Mouse (Mus musculus) adrenal gland, postnatal 10 days (tissue): ENCODE data around the gene Lactbl1. TPM values are rescaled to one million over a fixed set of nuclear protein-coding genes. Genes with fewer than 3 reads are reported as not detected.

ENCODE experiments used
- DNase-seq: peaks from one replicate; pipeline ENCODE4 v3.0.0; 2021; ENCODE audit warnings: mixed read lengths
- total RNA-seq, 2 experiments: library from RNA; stranded (reverse); gene quantifications; 2 replicates each; pipeline ENCODE4 v1.2.3; 2021

Lactbl1 gene
- total RNA-seq, 2 experiments from 2014 or later: not detected

DNA sequence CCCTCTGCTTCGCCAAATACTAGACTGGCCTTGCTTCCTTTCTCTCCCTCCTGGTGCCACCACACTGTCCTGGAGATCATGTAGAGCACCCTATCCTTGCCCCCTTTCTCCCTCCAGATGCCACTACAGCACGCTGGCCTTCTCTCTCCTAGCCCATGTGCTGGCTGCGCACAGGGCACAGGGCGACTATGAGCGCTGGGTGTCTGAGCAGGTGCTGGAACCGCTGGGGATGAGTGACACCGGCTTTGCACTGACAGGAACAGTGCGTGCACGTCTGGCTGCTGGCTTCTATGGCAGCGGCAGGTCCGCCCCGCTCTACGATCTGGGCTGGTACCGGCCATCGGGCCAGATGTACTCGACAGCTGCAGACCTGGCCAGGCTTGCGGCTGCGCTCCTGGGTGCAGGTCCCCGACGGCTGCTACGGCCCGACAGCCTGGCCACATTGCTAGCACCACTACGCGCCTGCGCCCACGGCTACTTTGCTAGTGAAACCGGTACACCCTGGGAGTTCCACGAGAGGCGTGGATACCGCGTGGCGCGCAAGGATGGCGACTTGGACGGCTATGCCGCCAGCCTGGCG is 14.7 kb downstream of the Lactbl1 start:
- no peak for DNase-seq

DNA sequence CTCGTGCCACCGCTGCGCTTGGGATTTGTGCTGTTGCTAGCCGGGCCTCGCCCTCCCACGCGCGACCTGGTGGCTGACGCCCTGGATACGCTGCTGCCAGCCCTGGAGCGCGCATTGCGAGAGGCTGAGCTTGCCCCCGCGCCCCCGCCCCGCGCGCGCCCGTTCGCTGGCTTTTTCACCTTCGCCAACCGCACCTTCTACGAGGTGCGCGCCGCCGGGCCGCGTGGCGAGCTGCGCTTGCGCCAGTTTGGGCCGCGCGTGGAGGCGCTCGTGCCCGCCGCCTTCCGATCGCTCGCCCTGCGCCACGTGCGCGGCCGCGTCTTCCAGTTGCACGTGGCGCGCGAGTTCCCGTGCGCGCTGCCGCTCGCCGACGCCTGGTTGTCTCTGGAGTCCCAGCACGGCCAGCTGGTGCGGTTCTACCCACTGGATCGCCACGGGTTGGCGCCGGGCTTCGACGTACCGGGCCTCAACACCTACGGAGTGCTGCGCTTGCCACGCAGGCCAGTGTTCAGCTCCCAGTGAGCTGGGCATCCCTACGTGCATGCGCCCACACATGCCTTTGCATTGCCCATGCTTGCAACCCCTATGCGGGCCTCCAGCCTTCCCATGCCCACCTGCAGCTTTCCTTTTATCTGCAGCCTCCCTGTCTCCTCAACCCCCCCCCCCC is 15.3 kb downstream of the Lactbl1 start:
- DNase-seq: peak; percentile 45

DNA sequence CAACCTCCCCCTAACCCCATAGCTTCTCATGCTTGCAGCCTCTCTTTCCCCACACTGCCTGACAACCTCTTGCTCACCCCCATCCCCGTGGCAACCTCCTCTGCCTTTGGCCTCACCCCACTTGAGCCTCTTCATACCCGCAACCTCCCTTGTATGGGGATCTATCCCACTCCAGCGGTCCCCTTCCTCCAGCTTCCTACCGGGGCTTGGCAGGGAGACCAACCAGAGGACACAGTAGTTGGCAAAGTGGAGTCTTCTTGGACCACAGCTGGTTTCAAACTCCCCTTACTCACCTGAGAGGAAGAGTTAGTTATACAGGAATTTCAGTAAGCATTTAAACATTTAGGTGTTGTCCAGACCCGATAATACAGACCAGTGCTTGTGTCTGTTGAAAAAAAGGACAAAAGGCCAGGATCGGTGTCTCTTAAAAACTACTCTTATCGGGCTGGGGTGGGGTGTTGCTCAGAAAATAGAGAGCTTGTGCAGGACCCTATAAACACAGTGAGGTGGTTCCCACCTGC is 15.9 kb downstream of the Lactbl1 start:
- DNase-seq: no peak

DNA sequence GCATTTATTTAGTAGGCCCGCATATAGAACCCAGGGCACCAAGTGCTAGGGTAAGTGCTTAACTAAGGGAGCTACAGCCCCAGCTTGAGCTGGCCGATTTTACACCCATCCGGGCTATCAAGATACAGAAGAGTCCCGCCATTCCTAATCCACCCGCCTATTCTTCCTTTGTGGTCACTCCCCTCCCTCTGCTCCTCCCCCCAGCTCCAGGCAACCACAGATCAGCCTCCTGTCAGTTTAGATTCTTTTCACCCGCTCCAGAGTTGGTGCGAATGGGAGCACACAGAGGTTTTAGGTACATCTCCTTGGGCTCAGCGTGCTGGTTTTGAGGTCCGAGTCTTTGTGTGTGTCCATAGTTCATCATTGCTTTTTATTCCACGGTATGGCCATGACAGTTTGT is 16.5 kb downstream of the Lactbl1 start:
- no peak for DNase-seq

DNA sequence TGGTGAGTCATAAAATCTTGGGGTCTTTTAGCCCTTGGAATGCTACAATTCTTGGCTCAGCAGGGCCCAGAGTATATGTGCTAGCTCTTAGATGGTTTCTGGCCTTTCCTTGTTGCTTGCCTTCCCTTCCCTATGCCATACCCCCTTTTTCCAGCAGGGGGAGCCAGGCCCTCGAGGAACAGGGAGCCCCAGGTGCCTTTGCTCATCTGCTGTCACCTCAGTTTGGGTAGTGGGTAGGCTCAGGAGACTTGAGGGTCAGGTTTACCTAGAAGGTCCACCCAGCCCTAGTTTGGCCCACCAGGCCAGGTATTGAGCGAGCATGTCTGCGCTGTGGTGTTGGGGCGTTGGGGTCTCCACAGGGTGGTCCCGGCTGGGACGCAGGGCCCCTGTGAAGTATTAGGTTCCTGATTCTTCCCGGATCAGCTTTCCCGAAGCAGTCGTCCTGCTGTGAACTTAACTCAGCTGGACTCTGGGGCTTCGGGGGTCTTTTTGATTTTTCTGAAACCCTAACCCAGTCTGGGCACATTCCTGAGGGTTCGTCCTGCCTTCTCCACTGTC is 26.6 kb downstream of the Lactbl1 start:
- DNase-seq: peak; percentile 93

DNA sequence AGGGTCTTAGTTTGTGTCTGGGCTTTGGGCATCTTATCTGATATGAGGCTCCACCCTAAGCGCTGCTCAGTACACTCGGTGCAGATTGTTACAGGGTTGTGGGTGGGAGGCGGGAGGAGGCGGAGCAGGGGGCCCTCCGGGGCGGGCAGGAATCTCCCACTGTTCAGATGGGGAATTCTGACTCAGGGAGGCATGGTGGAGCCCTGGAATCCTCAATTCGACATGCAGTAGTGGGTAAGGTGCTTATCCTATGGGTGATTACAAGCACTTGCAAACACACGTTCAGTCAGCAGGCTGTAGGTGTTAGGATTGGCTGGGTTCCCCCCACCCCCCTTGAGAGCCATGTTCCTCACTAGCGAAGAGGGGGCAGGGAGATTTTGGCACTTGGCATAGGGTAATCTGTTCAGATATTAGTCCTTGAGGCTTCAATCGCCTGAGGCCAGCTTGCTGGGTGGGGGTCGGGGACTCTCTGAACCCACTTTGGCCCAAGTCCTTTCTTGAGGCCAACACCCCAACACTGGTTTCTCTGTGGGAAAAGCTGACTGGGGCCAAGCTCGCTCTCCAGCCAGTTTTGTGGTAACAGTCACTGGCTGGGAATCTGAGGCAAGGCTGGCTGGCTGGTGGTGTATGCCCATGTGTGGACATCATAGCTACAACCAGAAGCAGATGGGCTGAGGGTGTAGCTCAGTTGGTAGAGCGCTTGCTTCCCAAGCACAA is 27.2 kb downstream of the Lactbl1 start:
- no peak for DNase-seq

DNA sequence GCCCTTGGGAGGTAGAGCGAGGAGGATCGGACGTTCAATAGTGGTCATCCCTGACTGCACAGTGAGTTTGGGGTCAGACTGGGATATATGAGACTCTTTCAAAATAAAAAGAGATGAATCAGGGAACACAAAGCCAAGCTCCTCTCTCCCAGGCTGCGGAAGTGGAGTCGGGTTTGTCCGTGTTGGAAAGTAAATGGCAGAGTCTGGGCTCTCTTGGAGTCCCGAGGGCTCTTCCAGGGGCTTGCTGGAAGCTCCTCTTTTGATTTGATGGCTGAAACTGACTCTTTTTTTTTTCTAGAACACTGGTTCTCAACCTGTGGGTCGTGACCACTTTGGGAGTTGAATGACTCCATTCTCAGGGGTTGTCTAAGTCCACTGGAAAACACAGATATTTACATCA is 27.8 kb downstream of the Lactbl1 start:
- DNase-seq: no peak

DNA sequence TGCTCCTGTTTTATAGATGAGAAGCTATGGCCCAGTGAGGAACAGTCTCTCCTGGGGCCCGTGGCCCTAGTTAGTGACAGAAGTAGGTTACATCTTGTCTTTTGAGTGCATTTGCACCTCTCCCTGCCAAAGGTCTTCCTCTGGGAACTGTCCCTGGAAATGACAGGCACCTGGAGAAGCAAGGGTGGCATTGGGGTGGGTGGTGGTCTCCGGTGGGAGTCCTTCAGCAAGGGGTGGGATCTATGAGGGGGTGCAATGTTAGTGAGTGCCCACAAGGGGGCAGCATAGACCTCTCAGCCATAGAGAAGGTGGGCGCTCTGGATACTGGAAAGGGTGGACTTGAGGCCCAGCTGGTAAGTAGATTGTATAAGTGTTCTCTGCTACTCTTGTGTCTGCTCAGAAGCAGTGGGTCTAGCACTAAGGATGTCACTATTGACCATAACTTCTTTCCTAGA is 29.0 kb downstream of the Lactbl1 start:
- DNase-seq: peak; percentile 28

DNA sequence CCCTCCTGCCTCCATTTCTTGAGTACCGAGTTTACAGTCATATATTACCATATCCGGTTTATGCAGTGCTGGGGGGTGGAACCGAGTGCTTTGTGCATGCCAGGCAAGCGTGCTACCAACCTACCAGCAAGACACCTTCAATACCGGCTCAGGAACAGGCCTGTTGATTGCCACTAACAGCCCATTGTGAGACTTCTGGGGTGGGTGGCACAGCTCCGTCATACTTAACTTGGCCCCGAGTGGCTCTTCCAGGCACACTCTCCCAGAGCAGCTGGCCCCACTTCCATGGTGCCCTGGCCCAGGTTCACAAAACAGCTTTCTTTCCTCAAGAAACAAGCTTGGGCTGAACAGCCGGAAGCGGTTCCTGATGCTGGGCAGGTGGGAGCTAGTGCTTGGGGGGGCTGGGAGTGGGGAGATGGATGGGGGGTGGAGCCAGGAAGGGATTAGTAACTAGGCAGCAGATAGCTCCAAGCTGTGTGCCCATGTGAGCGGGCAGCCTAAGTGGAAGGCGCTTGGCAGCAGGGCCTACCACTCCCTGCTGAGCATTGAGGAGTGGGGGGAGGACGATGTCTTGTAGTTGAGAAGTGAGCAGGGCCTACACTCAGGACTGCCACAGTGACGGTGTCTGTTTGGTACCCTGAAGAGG is 29.6 kb downstream of the Lactbl1 start:
- DNase-seq: no peak

DNA sequence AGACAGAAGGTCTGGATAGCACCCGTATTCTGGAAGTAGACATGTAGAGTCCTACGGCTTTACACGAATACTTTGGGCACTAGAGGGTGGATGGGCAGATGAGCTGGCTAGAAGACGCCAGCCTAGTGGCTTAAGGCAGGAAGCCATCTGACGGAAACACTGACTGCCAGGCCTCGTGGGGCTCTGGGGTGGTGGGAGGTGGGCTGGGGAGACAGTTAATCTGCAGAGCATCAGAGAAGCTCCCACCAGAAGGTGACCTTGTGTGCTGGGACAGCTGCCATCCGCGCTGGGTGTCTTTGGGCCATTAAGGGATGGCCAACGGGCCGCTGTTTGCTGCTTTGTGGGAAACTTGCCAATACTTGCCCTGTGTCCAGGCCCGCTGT is 30.1 kb downstream of the Lactbl1 start:
- no peak for DNase-seq

DNA sequence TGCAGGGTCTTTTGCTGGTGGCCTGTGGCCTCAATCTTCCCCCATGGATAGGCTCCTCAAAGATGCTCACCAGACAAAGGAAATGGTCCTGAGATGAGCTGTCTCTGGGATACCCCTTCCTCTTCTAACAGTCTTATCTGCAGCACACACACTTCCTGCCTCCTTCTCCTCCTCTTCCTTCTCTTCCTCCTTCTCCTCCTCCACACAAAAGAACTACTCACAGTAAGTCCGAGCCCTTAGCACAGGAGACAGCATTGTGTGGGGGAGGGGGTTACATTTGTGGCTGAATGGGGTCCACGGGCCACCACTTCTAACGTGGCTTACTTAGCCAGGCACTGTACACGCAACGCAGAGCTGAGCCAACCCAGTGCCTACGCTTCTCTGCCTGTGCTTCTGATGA is 30.6 kb downstream of the Lactbl1 start:
- no peak for DNase-seq

DNA sequence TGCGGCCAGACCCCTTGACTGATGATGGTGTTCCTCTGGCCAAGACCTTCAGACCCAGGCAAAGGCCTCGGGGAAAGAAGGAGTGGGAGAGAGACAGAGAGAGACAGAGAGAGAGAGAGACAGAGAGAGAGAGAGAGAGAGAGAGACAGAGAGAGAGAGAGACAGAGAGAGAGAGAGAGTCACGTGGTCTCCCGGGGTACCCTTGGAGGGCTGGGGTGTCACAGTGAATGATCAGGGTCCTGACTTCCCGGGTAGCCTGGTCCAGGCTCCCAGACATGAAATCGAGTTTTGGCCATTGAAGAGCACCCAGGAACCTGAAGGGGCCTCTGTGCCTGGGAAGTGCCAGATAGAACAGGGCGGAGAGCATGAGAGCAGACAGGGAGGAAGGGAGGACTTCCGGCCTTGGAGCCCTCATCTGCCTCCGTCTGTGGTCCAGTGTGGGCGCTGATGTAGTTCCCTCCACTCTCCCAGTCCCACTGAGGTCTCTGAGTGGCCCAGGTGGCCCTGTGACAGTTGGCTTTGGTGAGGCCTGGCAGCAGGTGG is 31.3 kb downstream of the Lactbl1 start:
- no peak for DNase-seq

DNA sequence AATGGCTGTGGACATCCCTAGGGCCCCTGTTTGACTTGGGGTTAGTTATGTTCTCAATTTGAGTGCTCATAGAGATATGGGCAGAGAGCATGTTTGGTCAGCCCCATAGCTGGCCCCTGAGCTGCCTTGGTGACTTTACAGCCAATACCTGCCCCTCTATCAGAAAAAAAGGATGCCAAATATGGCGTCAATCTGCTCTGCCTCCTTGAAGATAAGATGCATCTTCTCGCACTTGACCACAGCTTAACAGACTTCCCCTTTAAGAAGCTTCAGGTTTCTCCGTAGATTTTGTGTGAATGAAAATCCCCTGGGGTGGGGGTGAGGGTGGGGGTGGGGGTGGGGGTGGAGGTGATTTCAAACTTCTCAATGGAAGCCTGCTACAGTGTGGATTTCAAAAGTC is 35.5 kb downstream of the Lactbl1 start:
- no peak for DNase-seq

DNA sequence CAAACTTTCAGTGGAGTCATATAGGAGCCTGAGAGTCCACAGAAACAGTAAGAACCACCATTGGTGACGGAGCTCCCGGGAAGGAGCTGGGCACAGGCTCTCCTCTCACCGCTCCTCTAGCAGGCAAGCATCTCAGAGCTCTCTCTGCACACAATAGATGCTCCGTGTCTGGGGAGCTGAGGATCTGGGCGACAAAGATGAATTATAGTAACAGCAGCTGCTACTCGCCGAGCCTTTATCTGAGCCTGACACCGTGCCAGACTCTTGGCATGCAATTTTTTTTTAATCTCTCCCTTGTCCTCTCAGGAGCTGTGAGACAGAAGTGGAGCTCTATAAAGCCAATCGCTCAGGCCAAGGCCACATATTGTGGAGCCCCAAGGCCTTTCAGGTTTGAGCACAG is 42.6 kb downstream of the Lactbl1 start:
- DNase-seq: no peak

DNA sequence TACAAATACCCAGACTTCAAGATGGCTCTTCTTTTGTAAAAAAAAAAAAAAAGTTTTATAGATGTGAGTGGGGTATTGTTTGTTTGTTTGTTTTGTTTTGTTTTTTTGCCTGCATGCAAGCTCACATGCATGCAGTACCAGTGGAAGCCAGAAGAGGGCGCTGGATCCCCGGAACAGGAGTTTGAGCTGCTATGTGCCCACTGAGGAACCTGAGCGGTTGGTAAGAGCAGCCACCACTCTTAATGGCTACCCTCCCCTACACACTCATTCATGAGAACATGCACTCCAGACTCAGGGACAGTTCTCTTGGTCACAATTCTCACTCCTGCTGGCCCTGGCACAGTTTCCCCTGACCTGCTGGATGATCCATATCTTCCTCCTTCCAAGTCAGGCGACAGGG is 43.6 kb downstream of the Lactbl1 start:
- DNase-seq: no peak

DNA sequence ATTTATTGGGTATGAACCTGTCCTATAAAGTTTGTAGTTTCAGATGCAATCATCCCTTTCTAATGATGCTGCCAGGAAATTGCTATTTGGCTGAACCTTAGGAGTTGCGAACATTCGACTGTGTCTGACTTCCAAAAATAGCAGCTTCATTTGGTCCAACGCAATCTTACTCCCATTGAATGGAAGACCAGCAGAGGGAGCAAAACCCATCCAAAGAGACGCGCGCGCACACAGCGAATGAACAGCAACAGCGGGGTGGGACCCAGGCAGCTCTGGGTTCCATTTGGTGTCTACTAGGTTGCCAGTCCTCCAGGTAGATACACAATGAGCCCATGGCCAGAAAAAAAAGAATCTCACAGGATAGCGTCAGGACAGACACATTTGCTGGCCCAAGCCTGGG is 45.3 kb downstream of the Lactbl1 start:
- no peak for DNase-seq

DNA sequence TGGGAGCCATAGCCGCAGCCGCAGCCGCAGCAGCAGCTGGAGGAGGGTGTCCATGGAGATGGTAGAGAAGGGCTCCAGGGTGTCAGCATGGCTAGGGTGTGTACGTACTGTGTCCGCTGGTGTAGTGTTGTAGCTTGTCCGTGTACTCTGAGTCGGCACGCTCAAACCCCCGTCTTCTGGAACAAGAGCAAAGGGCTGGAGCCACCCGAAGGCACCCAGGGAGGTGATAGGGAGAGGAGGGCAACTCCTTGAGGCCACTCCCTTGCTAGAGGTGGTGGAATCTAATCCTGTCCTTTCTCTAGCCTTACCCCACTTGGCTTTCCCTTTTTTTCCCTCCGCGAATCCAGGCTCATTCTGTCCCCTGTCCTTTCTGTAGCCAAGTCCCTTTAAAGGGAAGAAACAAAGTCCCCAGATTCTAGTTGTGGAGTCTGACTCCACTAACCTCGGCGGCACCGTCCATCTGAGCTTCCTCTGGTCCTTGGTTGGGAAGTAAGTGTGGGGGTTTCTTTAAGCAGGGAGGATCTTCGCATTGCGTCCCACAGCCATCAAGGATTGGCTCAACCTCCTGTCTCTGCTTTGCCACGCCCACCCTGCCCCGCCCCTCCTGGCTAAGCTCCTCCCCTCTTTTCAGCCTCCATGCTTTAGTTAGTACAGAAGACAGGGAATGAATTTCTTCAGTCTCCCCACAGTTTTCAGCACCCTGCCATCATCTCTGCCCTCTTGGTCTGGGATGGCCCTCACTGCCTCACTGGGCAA is 50.1 kb downstream of the Lactbl1 start:
- DNase-seq: no peak

DNA sequence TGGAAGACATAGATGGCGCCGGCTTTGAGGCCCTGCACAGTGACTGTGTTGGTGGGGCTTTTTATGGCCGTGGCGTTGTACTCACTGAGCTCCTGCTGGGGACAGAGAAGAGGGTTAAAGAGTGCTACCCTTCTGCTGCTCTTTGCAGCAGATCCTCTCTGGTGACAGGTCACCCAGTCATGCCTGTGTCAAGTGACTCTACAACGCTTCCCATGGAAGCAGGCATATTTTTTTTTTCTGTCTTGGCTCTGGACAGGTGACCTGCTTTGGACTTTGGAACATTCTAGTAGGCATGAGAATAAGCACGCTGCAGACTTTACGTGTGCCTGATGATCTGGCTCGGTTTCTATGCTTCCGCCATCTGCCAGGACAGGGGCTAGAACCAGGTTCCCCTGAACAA is 53.0 kb downstream of the Lactbl1 start:
- DNase-seq: no peak

DNA sequence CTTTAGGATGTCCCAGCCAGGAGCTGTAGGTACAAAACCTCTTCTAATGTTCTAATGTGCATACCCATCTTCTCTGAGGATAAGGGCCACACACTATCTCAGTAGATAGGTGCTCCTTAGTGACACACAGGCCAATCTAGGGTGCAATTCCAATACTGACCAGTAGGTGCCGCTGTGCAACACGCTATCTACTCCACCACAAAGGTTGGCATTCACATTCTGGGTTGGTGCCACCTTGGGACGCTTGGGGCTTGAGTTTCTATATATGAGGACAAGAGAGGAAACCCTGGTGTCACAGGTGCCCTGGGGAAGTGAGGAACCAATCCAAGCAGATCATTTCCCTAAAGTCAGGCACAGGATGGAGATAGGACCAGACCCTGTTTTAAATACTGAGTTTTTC is 56.1 kb downstream of the Lactbl1 start:
- DNase-seq: peak; percentile 92

DNA sequence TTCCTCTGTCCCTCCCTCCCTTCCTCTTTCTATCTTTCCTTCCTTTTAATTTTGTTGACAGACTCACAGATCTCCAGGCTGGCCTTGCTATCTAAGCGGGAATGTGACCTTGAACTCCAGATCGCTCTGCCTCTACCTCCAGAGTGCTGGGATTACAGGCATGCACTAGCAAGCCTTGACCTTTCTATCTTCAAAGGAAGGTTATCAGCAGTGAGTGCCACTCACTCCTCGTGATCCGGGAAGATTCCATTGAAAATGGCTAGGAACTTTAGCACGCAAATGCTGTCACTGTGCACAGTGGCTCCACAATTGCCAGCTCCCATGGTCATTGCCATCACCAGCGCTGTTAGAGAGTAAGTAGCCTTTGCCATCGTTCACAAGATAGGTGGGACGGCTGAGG is 56.8 kb downstream of the Lactbl1 start:
- DNase-seq: peak; percentile 25

DNA sequence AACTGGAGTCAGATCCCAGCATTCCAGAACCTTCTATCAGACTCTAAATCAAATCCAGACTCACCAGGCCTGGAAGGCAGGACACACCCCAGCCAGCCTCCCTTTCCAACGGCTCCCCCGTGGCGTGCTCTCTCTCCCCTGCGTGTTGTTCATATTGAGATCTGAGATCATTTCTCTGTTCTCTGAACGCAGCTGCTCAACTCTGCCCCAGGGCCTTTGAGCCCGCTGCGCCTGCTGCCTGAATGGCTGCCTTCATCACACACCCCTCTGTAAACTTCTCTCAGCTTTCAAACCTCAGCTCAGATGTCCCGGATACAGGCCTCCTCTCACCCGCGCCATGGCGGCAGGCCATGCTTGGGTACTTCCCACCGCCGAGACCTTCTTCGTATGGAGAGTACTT is 58.2 kb downstream of the Lactbl1 start:
- DNase-seq: no peak

DNA sequence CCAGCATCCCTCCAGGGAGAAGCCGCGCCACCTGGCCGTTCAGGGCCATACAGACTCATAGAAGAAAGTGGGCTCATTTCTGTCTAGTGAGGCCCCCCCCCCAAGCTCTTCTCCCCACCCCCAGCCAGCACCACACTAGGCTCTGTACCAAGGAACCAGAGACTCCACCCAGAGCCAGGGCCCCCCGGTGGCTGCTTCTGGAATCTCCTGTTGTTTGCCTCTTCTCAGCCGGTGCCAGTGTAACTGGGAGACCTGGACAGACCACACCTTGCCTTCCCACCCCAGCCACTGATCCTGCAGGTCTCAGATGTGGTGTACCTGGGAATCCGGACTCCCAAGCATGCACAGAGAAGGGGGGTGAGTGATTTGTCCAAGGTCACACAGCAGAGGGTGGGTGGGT is 62.1 kb downstream of the Lactbl1 start:
- peak; percentile 51 for DNase-seq
